Mouse (Mus musculus) ES-Bruce4 (cell line): Measurements from ENCODE around the gene Coq8a.

Experiments used
- CTCF ChIP-seq: IDR thresholded peaks from one replicate; pipeline ENCODE4 v1.8.1; 2011; ENCODE audit warnings: low read depth, low read length
- EP300 ChIP-seq: IDR thresholded peaks from 2 replicates; pipeline ENCODE4 v1.6.1; 2011; ENCODE audit warnings: low read depth, low read length; ENCODE audit not compliant: insufficient read depth
- POLR2A ChIP-seq: IDR thresholded peaks from one replicate; pipeline ENCODE4 v1.8.1; 2011; ENCODE audit warnings: low read length; ENCODE audit not compliant: insufficient read depth

DNA sequence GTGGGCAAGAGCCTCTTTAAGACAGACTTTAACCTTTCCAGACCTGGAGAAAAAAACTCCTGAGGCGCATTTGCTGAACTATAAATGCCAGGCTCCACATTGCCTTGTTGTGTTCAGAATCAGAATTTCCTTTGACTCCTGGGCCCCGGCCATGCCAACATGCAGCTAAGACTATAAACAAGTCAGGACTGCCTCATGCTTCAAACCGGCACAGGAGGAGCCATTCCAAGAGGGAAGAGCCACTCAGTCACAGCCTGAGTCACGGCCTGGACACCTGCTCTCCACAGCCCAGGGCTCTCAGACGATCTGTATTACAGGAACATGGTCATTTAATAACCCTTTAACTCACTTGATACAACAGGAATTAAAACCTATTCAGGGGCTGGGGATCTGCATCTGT lies 1.3 kb upstream of the Coq8a start:
- no peak for TF ChIP-seq CTCF
- TF ChIP-seq POLR2A, result no peak
- TF ChIP-seq EP300, result no peak
